Comparison of ENCODE assay signal across 8 mouse cellular contexts in genomic region chr19:59239124-59239817, GRCm38 (mm10). TPM values are rescaled to one million over a fixed set of nuclear protein-coding genes. Genes with fewer than 3 reads are reported as not detected.
DNase-seq lines count a peak whose midpoint lies in the region; ATAC-seq lines count a peak whose summit lies in the region.

No protein-coding gene starts in this region.

- peak; percentile 64 for ATAC-seq in inflammation-experienced regulatory T-cells, adult 6 months

- DNase-seq in WW6 (ENCODE audit: low read depth, low spot score) = peak; percentile 67
- DNase-seq in cerebellum, postnatal 4 days (ENCODE audit: low spot score in 2 of 2) = peak; percentile 87 to 92
- DNase-seq in gastrocnemius, adult 8-10 months (ENCODE audit: low spot score in 2 of 2) = peak; percentile 65 to 66
- DNase-seq in left cerebral cortex, adult 8-10 months (ENCODE audit: low spot score in 2 of 2) = peak; percentile 27 to 97
- peak; percentile 86 for DNase-seq in mesoderm, embryonic 11.5 days (ENCODE audit: low read depth, low spot score)
- peak; percentile 83 for DNase-seq in right cerebral cortex, postnatal 14 days
- DNase-seq in urinary bladder, postnatal 14 days (ENCODE audit: low spot score) = peak; percentile 80

RNA-seq across cellular contexts. Expression of gene Kcnk18, which starts 20.3 kb away (rescaled TPM):
- not detected for total RNA-seq in gastrocnemius, adult 8-10 months (2022)
- not detected for polyA plus RNA-seq in inflammation-experienced regulatory T-cells, adult 6 months (2017; shearing (Covaris generic))
- total RNA-seq in left cerebral cortex, adult 8-10 months (2022) = not detected

RNA-seq across cellular contexts. Expression of gene Slc18a2, which starts 21.4 kb away (rescaled TPM):
- total RNA-seq in gastrocnemius, adult 8-10 months (2022) = under 1 TPM in 3 of 4 experiments, not detected in 1; 0.07 to 0.21 (median 0.18) TPM
- polyA plus RNA-seq in inflammation-experienced regulatory T-cells, adult 6 months (2017; shearing (Covaris generic)) = 10 to 100 TPM; 17.1 to 21.5 (median 18.0) TPM
- under 1 TPM; 0.23 to 0.63 (median 0.47) TPM for total RNA-seq in left cerebral cortex, adult 8-10 months (2022)

Comparison
In these comparisons a context has a peak if more than half of its experiments do, and no peak if none do; other contexts are left out.
1. Peak in every context shown above with its lines: DNase-seq and ATAC-seq.